Mouse (Mus musculus): ENCODE results near the gene Kdelc2.

Gene Kdelc2

GRCm38 (mm10) chr9:53383951-53384866 is at the start of gene Kdelc2:
Gene Kdelc2 (plus strand): TSS chr9:53384025.
- peak; percentile 65 for DNase-seq

- no peak for DNase-seq
These were observed 48.7 kb upstream of the Kdelc2 start for GRCm38 (mm10) chr9:53335131-53335530.

GRCm38 (mm10) chr9:53339603-53340002 is 44.2 kb upstream of the Kdelc2 start:
- no peak for DNase-seq

GRCm38 (mm10) chr9:53340328-53340916 is 43.4 kb upstream of the Kdelc2 start:
- no peak for DNase-seq

- DNase-seq, result no peak
These were observed 42.9 kb upstream of the Kdelc2 start for GRCm38 (mm10) chr9:53340969-53341368.

- no peak for DNase-seq
These were observed 41.8 kb upstream of the Kdelc2 start for GRCm38 (mm10) chr9:53341981-53342380.

GRCm38 (mm10) chr9:53344646-53345432 is 39.0 kb upstream of the Kdelc2 start:
- DNase-seq, result no peak

GRCm38 (mm10) chr9:53345728-53346127 is 38.1 kb upstream of the Kdelc2 start:
- DNase-seq, result no peak

GRCm38 (mm10) chr9:53346402-53346801 is 37.4 kb upstream of the Kdelc2 start:
- no peak for DNase-seq

GRCm38 (mm10) chr9:53349211-53349610 is 34.6 kb upstream of the Kdelc2 start:
- DNase-seq, result no peak

- DNase-seq, result no peak
These were observed 33.5 kb upstream of the Kdelc2 start for GRCm38 (mm10) chr9:53350331-53350730.

- no peak for DNase-seq
These were observed 31.9 kb upstream of the Kdelc2 start for GRCm38 (mm10) chr9:53351899-53352298.

- DNase-seq, result no peak
These were observed 30.7 kb upstream of the Kdelc2 start for GRCm38 (mm10) chr9:53353161-53353560.

GRCm38 (mm10) chr9:53356219-53357155 is 27.3 kb upstream of the Kdelc2 start:
- no peak for DNase-seq

- no peak for DNase-seq
These were observed 12.5 kb upstream of the Kdelc2 start for GRCm38 (mm10) chr9:53371339-53371738.

GRCm38 (mm10) chr9:53375907-53376306 is 7.9 kb upstream of the Kdelc2 start:
- DNase-seq, result no peak

- DNase-seq, result no peak
These were observed 7.0 kb upstream of the Kdelc2 start for GRCm38 (mm10) chr9:53376820-53377219.

- no peak for DNase-seq
These were observed 6.2 kb upstream of the Kdelc2 start for GRCm38 (mm10) chr9:53377597-53377996.

- no peak for DNase-seq
These were observed 5.7 kb upstream of the Kdelc2 start for GRCm38 (mm10) chr9:53378171-53378570.

GRCm38 (mm10) chr9:53380595-53380994 is 3.2 kb upstream of the Kdelc2 start:
- no peak for DNase-seq

GRCm38 (mm10) chr9:53381113-53381615 is 2.7 kb upstream of the Kdelc2 start:
- DNase-seq, result no peak

GRCm38 (mm10) chr9:53384873-53385272 is 1.0 kb downstream of the Kdelc2 start:
- DNase-seq, result peak; percentile 40

Data from right cerebral cortex, postnatal 4 days (tissue).